Comparison of ENCODE assay signal across 12 mouse cellular contexts in genomic region chr6:125233816-125234519, GRCm38 (mm10). TPM values are rescaled to one million over a fixed set of nuclear protein-coding genes. Genes with fewer than 3 reads are reported as not detected.
A peak's percentile ranks its signal among the peaks of the same experiment; 100 is the strongest.
DNase-seq lines count a peak whose midpoint lies in the region; ATAC-seq and TF ChIP-seq lines count a peak whose summit lies in the region.
"Had no signal": no experiment of that assay in that cellular context is flagged by ENCODE, and none has a peak within 500 bp of the region (broad histone marks: within the 10 kb centered on the region; RNA-seq: fewer than 3 reads in every experiment).

No protein-coding gene starts in this region.

- ATAC-seq in liver, embryonic 13.5 days (ENCODE audit: low read depth) = no peak
- ATAC-seq: forebrain, embryonic 14.5 days had no signal

- TF ChIP-seq POLR2A in testis, adult 2 months (IDR thresholded peaks at IDR 0.05; ENCODE audit: control insufficient read depth, low read depth, low read length) = no peak
- no peak for TF ChIP-seq POLR2A in small intestine, adult 2 months (IDR thresholded peaks at IDR 0.05; ENCODE audit: low read depth, low read length)

- peak overlapping the region; percentile 52 for H3K4me3 ChIP-seq in testis, adult 2 months (ENCODE audit: control insufficient read depth, low read depth, low read length)
- no peak overlapping the region for H3K4me3 ChIP-seq in liver, embryonic 13.5 days (replicated peaks)
- H3K4me3 ChIP-seq in small intestine, adult 2 months (ENCODE audit: low read depth, low read length) = no peak overlapping the region

- no peak overlapping the region for H3K4me2 ChIP-seq in liver, embryonic 13.5 days

- no peaks in the 10 kb centered on the region for H3K27me3 ChIP-seq in testis, adult 2 months (ENCODE audit: control insufficient read depth, insufficient read depth, low read length)
- no peaks in the 10 kb centered on the region for H3K27me3 ChIP-seq in liver, embryonic 13.5 days
- no peaks in the 10 kb centered on the region for H3K27me3 ChIP-seq in small intestine, adult 2 months (ENCODE audit: control insufficient read depth, insufficient read depth, low read length)

- peak; percentile 32 for DNase-seq in gastrocnemius, adult 18-20 months (ENCODE audit: low spot score)
- no peak for DNase-seq in gastrocnemius, postnatal 25 days
- no peak for DNase-seq in testis, postnatal 14 days (ENCODE audit: low spot score)
- DNase-seq in liver, embryonic 13.5 days = no peak
- DNase-seq in ovary, postnatal 10 days (ENCODE audit: low spot score) = no peak
- DNase-seq in embryo, embryonic 11 days = no peak

- H3K9me3 ChIP-seq in liver, embryonic 13.5 days (replicated peaks) = no peaks in the 10 kb centered on the region

- peaks cover 8% of the 10 kb centered on the region for H3K4me1 ChIP-seq in testis, adult 2 months (ENCODE audit: control insufficient read depth, insufficient read depth, low read length)
- H3K4me1 ChIP-seq in liver, embryonic 13.5 days (replicated peaks) = peaks cover 44% of the 10 kb centered on the region
- peaks cover 16% of the 10 kb centered on the region; the same call in 1 of the 2 replicates for H3K4me1 ChIP-seq in small intestine, adult 2 months (ENCODE audit: control insufficient read depth, insufficient read depth, insufficient read length, low read length)

- peak overlapping the region; percentile 7; the same call in 1 of the 2 replicates for H3K27ac ChIP-seq in testis, adult 2 months (ENCODE audit: control insufficient read depth, insufficient read depth, low read depth, low read length)
- H3K27ac ChIP-seq in liver, embryonic 13.5 days = peak overlapping the region; percentile 40; the same call in 1 of the 2 replicates
- H3K27ac ChIP-seq in small intestine, adult 2 months (ENCODE audit: insufficient read depth, low read depth, low read length) = peak overlapping the region; percentile 6; the same call in 1 of the 2 replicates
- H3K27ac ChIP-seq: liver, embryonic 14.5 days had no signal

- no peaks in the 10 kb centered on the region for H3K36me3 ChIP-seq in testis, adult 2 months (ENCODE audit: control insufficient read depth, insufficient read depth, low read length)
- no peaks in the 10 kb centered on the region for H3K36me3 ChIP-seq in liver, embryonic 13.5 days
- H3K36me3 ChIP-seq in small intestine, adult 2 months (ENCODE audit: control insufficient read depth, insufficient read depth, low read length) = peaks cover 2% of the 10 kb centered on the region

- H3K9ac ChIP-seq in liver, embryonic 13.5 days = no peak overlapping the region
- H3K9ac ChIP-seq: liver, embryonic 14.5 days had no signal

- TF ChIP-seq CTCF in testis, adult 2 months (IDR thresholded peaks at IDR 0.05; ENCODE audit: control insufficient read depth, insufficient read depth, insufficient replicate concordance, low read depth, low read length) = no peak
- TF ChIP-seq CTCF in small intestine, adult 2 months (IDR thresholded peaks at IDR 0.05; ENCODE audit: extremely low read depth, insufficient read length, insufficient replicate concordance, low read depth, low read length) = no peak

- 52% methylated on average over 7 of the region's 7 CpGs for WGBS in liver, embryonic 13.5 days (ENCODE audit: insufficient replicate concordance)
- 62% methylated on average over 7 of the region's 7 CpGs for WGBS in small intestine, adult 2 months

RNA-seq across cellular contexts. Expression of gene Tapbpl, which starts 2.3 kb away (rescaled TPM):
- 1 to 10 TPM; 1.9 to 3.0 TPM for total RNA-seq in gastrocnemius, adult 18-20 months (2021)
- total RNA-seq in gastrocnemius, postnatal 25 days (2021) = 1 to 10 TPM; 1.4 to 2.6 TPM
- 8.0 and 9.3 TPM in 2 replicates for polyA plus RNA-seq in testis, adult 2 months (2012; rRNA removed)
- polyA plus RNA-seq in liver, embryonic 13.5 days (2015; fragmentation: Nextera tagmentation; extraction: Ambion mirVana) = 5.2 TPM in 2 replicates
- polyA plus RNA-seq in small intestine, adult 2 months (2012; rRNA removed) = 25.3 and 45.1 TPM in 2 replicates

RNA-seq across cellular contexts. Expression of gene Cd27, which starts 2.8 kb away (rescaled TPM):
- total RNA-seq in gastrocnemius, adult 18-20 months (2021) = under 1 TPM; 0.19 to 0.68 TPM
- under 1 TPM; 0.43 to 0.51 TPM for total RNA-seq in gastrocnemius, postnatal 25 days (2021)
- 0.23 and 0.70 TPM in 2 replicates for polyA plus RNA-seq in testis, adult 2 months (2012; rRNA removed)
- polyA plus RNA-seq in liver, embryonic 13.5 days (2015; fragmentation: Nextera tagmentation; extraction: Ambion mirVana) = 1.6 and 2.1 TPM in 2 replicates
- polyA plus RNA-seq in small intestine, adult 2 months (2012; rRNA removed) = 3.5 and 7.9 TPM in 2 replicates
- total RNA-seq: layer of hippocampus, adult 8-10 months had no signal
- polyA plus RNA-seq: cortical plate, adult 2 months had no signal

RNA-seq across cellular contexts. Expression of gene Vamp1, which starts 18.6 kb away (rescaled TPM):
- 10 to 100 TPM; 13.1 to 14.9 TPM for total RNA-seq in gastrocnemius, adult 18-20 months (2021)
- 10 to 100 TPM; 17.5 to 19.2 TPM for total RNA-seq in gastrocnemius, postnatal 25 days (2021)
- polyA plus RNA-seq in testis, adult 2 months (2012; rRNA removed) = 10.3 and 11.3 TPM in 2 replicates
- 1.6 and 2.1 TPM in 2 replicates for polyA plus RNA-seq in liver, embryonic 13.5 days (2015; fragmentation: Nextera tagmentation; extraction: Ambion mirVana)
- 5.0 and 7.7 TPM in 2 replicates for polyA plus RNA-seq in small intestine, adult 2 months (2012; rRNA removed)

RNA-seq across cellular contexts. Expression of gene Mrpl51, which starts 42.4 kb away (rescaled TPM):
- total RNA-seq in gastrocnemius, adult 18-20 months (2021) = 100 to 1,000 TPM; 212 to 229 TPM
- 100 to 1,000 TPM; 214 to 227 TPM for total RNA-seq in gastrocnemius, postnatal 25 days (2021)
- polyA plus RNA-seq in testis, adult 2 months (2012; rRNA removed) = 171 and 194 TPM in 2 replicates
- polyA plus RNA-seq in liver, embryonic 13.5 days (2015; fragmentation: Nextera tagmentation; extraction: Ambion mirVana) = 217 and 225 TPM in 2 replicates
- 41.6 and 62.7 TPM in 2 replicates for polyA plus RNA-seq in small intestine, adult 2 months (2012; rRNA removed)

RNA-seq across cellular contexts. Expression of gene Ncapd2, which starts 42.5 kb away (rescaled TPM):
- 1 to 10 TPM; 6.5 to 8.2 TPM for total RNA-seq in gastrocnemius, adult 18-20 months (2021)
- total RNA-seq in gastrocnemius, postnatal 25 days (2021) = 10 to 100 TPM; 12.1 to 12.7 TPM
- polyA plus RNA-seq in testis, adult 2 months (2012; rRNA removed) = 100 and 109 TPM in 2 replicates
- 94.5 and 101 TPM in 2 replicates for polyA plus RNA-seq in liver, embryonic 13.5 days (2015; fragmentation: Nextera tagmentation; extraction: Ambion mirVana)
- polyA plus RNA-seq in small intestine, adult 2 months (2012; rRNA removed) = 24.3 and 53.4 TPM in 2 replicates
